Mouse (Mus musculus) lung, adult 18-20 months (tissue): ENCODE results near the gene Foxp1.

Source experiments
- DNase-seq, 2 experiments: peaks; one replicate each; pipeline ENCODE4 v3.0.0; 2022; ENCODE audit warnings: mixed read lengths in 2 of 2

Gene Foxp1

DNA sequence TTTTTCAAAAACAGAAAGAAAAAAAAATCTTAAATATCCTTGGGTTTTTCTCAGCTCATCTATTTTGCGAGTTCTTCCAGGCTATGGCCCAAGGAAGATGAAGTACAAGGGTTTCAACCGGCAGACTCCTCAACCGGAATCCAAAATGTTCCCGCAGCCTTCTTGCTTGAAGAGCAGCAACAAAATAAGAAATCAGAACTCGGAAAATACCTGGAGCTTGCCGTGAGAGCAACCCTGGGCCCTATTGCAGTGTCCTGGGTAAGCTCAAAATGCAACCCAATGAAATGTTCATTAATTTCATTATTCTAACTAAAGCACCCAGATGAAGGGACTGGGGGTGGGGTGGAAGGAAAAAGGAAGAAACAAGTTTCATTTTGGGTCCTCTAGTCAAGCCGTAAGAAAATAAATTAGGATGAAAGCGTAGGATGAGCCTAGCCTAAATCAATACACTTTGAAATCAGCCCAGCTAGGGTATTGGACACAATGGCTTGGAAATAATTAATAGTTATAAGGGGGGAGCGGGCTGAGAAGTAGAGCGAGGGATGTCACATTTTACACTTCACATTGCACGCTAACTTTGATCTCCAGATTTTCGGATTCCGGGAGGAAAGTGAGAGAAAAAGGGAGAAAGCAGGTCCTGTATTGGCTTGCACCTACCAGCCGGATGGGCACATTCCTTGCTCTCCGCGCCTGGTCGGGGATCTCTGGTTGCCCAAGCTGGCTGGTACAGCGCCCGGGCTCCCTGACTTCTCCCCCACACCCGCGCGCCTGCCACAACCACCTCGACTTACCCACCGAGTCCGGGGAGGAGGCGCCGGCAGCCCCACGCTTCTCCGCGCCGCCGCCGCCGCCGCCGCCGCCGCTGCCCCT lies 2.5 kb downstream of the Foxp1 start:
- peak; percentile 47 to 52 for DNase-seq

DNA sequence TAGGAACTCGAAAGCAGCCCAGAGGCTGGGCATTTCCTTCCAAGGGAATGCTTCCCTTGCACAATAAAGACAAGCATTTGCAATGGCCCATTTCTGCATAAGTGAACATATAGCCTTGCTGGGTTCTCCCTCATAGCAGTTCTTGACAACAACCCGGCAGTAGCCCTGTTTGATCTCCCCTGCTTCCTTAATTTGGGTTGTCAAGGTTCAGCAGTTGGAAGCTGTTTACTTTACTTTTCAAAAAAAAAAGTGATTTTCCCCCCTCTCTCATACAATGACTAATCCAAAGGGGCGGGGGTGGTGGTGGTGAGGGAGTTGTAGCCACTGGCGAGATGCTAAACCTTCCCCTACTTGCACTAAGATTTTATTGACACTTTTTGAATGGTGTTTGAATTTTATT lies 3.5 kb downstream of the Foxp1 start:
- no peak for DNase-seq

DNA sequence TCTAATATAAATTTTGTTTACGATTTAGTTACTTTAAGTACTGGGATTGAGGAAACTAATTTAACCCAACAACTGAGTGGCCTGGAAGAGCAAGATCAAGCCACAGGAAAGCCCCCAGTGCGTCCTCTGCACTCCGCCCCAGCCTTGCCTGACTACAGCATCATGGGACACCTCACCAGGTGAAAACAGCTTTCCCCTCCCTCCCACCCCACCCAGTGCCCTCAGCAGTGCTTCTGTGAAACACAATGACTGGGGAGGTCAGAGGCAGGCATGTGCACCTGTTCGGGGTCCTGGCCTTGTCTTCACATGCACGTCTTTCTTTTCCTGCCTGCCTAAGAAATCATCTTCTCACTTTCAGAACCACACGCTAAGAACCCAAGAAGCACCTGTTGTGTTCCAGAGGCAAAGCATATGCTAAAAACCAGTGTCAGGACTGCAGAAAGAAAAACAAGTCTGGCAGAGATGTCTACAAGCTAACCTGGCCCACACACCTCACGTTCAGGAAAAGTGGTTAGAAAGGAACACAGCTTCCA lies 6.8 kb downstream of the Foxp1 start:
- no peak for DNase-seq

DNA sequence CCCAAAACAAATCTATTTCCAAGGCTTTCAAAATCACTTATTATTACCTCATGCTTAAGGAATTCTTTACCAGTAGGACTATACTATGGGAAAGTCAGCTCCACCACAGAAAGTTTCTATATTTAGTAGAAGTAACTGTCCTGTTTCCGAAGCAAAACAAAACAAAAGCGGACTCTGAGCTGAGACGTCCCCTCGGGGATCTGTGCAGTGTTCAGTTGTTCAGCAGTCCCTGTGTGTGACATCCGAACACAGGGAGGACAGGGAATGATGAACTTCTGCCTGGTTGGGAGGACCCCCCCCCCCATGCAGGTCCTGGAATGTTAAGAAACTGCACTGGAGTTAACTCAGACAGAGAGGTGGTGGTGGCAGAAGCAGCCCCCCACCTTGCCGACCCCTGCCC lies 10.7 kb downstream of the Foxp1 start:
- no peak for DNase-seq

DNA sequence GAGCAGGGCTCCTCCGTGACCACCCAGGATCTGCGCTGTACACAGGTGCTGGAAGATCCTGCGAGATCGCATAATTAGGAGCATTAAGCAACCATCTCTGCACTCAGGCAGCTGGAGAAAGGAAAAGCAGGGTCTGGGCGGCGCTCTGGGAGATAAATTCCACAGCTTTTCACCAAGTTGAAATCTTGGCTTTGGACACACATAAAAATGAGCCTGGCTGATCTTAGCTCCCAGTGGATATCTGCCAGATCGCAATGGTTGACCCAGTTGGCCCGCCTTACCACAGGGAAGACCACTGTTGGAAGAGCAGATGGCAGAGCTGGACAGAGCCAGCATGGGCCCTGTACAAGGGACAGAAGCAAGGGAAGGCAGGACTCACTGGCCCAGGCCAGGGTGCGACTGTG lies 13.3 kb downstream of the Foxp1 start:
- DNase-seq = peak in 1 of 2 experiments; percentile 30

DNA sequence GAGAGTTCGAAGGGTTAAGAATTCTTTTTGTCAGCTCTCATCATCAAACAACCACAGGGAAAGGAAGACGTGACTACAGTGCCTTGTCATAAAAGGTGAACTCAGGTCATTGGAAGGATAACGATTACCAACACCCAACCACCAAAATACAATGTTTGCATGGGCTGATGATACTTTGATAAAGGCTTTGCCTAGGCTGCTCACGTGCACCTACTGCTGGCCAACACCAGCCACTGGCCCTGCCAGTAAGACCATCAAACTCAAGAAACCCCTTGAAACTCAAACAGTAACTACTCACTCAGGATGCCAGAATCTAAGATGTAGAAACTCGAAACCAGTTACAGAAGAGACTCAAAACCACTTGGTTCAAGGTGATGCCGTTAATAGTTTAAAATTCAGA lies 15.7 kb downstream of the Foxp1 start:
- no peak for DNase-seq

DNA sequence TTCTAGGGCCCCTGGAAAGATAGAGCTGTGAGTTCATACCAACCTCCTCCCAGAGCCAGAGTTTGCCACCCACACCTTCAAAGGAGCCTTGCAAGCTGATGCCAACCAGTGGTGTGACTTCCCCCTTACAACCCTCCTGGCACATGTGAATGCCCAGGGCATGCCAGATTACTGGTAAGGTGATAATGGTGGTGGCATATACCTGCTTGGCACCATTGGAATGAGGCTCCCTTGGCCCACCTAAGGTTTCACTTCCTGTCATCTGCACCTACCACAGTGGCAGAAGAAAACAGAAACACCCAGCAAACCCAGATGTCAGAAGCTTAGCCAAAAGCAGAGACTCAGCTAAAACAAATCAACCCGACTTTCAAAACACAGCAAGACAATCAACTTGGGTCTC lies 18.8 kb downstream of the Foxp1 start:
- no peak for DNase-seq

DNA sequence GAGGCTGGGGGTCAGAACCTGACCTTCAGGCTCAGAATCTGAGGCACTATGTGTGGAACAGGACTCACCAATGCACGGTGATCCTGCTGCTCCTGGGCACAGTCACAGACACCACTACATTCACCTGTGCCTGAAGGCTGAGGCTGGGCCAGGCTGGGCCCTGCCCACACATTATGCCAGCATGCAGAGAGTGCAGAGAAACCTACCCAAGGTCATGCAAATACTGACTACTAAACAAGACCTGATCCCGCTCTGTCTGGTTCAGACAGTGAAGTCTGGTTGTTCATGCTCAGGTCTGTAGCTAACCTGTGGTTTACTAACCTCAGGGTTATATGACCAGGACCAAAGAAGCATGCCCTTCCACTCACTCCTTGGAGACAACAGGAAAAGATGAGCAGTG lies 19.8 kb downstream of the Foxp1 start:
- no peak for DNase-seq

DNA sequence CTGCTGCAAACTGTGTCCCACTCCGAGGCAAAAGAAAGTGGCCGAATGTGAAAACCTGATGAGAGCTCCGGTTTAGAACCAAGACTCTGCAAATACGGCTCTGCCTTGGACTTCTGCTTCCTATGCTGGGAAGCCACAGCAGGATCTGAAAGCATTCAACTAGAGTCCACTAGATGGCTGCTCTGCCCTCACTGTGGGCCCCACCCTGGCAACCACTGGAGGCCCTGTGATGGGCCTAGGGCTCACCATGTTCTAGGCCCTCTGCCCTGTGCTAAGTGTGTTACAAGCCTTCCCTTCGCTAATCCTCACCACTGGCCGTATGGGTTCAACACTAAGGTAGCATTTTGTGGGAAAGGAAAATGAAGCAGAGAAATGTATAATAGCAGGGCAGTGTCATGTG lies 20.2 kb downstream of the Foxp1 start:
- no peak for DNase-seq

DNA sequence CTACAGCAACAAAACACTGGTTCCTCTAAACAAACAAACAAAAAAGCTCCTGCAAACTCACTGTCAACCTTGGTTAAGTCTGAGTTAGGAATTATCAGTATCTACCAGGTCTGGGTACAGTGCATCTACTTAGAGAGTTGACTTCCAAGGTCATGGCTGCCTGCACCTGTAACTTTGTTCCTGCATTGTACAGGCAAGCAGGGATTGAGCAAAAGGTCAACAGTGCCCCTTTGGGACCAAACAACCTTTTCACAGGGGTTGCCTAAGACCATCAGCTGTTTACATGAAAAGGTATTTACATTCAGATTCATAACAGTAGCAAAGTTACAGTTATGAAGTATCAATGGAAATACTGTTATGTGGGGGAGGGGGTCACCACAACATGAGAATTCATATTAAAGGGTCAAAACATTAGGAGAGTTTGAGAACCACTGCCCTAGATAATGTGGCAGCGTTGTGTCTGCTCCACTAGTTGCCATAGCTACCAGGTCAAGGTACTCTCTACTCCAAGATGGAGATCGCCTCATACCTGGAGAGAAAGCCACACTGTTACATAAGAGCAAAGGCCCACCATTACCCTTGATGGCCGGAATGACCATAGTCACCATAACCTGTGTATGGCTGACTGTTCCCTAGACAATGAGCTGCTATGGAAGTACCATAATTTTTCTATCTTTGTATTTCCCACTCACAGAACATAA lies 21.8 kb downstream of the Foxp1 start:
- no peak for DNase-seq

DNA sequence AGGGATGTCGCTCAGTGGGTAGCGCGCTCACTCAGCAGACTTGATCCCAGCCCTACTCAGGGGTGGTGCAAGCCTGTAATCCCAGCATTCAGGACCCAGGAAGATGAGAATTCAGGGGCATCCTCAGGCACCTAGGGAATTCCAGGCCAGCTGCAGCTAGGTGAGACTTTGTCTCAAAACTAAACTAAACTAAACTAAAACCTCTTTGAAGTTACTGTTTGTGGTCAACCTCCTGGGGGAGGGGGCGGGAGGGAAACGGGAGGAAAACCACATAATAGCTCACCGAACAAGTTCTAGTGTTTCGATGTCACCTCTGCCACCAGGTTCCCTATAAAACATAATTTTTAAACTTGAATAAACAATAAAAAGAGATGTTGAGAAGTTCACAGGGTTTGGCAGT lies 24.4 kb downstream of the Foxp1 start:
- DNase-seq = no peak

DNA sequence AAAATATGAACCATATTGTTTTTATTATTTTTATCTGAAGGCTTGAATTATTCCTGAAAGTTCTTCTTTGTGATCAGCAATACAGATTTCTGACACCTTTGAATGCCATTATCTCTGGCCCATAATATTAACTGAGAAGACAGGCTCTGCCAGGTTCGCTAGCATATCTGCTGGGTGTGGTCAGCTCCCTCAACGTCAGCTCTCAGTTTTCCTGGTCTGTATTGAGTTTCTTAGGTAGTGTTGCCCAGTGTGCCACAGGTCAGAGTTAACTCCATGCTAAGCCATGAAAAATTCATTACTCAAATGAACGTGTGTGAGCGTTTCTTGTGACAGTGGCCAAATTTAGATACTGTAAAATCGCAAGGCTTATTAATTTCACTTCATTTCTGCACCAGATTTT lies 26.4 kb downstream of the Foxp1 start:
- no peak for DNase-seq

DNA sequence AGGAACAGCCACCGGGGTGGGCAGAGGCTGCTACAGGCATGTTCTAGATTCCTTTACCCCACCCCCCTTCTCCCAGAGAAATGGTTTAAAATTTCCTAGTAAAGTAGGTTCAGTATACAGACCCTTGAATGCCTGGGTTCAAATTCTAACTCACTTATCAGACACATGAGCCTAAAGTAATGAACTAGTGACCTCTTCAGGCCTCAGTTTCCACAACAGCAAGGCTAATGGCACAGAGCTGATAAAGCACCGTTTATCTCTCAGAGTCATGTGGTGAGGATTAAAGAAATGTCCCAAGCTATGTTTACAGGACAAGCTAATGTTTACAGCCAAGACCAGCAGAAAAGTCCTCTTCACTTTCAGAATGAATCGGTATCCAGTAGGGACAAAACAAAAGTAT lies 29.6 kb downstream of the Foxp1 start:
- DNase-seq = no peak

DNA sequence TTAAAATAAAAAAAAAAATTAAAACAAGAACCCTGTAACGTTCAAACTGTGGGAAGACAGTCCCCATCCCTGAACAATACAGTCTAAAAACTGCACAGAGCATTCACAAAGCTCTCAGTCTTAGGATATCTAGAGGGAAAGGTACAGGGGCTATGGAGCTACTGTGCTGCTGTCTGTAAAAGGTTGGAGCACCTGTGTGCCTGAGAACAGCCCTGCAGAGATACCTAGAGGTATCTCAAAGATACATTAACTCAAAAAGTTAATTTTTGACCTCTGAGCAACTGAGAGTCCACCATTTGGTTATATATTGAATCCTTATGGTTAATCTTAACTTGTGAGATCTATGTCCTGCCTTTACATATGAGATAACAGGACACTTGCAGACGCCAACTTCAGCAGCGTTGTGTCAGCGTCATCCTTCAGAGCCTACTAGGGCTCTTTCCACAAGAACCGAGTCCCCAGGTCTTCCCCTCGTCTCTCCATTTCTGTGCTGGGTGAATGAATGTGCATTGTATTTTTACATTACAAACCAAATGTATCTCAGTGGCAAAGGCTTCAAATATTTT lies 30.5 kb downstream of the Foxp1 start:
- no peak for DNase-seq

DNA sequence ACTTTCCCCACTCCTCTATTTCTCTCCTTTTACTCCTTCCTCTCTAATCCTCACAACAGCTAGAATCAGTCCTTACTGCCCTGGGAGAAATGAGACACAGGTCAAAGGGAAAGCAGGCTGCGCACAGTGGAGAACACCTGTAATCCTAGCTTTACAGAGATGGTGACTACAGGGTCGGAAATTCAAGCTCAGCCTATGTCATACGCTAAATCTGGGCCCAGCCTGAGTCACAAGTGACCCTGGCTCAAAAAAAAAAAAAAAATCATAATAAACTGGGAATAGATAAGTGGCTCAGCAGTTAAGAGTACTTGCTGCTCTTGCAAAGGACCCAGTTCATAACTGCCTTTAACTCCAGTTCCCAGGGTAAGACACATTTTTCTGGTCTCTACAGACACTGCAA lies 31.4 kb downstream of the Foxp1 start:
- no peak for DNase-seq

DNA sequence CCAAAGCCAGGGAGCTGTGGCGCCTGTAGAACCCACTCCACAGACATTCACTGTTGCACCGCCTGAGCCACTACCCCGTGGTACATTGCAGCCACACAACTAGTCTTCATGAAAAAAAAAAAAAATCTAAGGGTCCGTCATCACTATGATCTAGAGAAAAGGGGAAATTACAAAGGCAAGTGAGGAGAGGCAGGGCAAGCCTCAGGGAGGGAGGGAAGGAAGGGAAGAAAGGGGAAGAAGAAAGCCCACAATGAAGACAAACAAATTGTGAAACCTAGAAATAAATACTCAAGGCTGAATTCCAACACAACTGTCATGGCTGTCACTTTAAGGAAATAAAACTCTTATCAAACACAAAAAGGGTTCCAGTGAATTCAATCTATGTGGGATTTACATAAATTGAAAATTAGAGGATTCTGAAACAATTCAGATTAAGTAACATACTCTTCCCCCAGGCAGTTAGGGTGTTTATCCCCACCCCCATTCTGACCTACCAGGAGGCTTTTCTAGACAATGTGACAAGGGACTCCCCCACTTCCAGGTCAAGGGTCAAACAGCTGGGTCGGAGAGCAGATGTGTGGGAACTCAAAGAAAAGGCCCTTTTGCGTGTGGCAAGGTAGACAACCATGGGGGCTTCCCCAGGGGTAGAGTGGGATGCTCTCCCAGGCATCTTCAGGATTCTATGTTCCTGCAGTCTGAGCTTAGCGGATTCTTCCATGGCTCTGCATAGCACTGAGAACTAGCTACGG lies 32.4 kb downstream of the Foxp1 start:
- DNase-seq = no peak

DNA sequence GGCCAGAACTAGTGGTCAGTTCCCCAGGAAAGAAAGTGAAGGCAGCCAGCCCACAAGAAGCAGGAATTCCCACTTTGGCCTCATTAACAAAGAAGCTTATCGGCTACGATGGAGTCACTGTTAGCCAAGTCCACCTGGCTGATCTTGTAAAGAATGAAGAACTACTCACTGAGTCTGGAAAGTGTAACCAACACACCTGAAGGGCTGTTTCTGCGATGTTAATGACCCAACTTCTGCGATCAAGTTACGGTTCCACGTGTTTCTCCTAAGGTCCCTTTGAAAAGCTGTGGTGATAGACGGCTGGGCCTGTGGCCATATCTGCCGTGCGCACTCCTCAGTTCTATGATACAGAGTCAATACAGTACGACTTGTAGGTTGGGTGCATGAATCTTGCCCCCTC lies 33.1 kb downstream of the Foxp1 start:
- peak; percentile 56 to 76 for DNase-seq

DNA sequence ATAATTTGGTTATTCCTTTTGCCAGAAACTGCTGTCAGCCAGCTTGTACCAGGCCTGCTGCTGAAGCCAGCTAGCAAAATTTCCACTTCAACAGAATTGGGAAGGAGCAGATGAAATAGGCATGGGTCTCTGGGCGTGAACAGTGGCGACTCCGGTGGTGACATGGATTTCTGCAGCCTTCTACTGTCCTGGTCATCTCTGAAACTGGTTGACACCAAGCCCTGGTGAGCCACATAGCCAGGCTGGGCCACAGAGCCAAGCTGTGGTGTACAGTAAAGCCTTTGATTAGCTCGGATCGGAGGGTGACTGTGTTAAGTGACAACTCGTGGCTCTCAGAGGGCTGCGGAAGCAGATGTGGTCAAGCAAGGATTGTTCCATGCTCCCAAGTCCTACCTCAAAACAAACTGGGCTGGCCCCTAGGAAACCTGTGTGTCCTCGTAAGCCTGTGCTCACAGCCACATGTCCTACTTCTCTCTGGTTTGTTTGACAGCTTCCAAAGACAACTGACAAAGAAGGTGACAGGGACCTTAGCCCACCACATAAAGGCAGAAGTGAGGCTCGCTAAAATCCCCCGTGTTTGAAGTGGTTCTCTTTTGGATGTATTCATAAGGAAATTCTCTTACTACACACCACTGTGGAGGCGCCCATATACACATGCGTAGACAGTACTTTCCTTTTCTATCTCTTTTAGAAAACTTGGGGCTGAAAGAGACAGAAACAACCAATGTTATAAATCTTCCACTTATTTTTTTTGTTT lies 36.5 kb downstream of the Foxp1 start:
- no peak for DNase-seq

DNA sequence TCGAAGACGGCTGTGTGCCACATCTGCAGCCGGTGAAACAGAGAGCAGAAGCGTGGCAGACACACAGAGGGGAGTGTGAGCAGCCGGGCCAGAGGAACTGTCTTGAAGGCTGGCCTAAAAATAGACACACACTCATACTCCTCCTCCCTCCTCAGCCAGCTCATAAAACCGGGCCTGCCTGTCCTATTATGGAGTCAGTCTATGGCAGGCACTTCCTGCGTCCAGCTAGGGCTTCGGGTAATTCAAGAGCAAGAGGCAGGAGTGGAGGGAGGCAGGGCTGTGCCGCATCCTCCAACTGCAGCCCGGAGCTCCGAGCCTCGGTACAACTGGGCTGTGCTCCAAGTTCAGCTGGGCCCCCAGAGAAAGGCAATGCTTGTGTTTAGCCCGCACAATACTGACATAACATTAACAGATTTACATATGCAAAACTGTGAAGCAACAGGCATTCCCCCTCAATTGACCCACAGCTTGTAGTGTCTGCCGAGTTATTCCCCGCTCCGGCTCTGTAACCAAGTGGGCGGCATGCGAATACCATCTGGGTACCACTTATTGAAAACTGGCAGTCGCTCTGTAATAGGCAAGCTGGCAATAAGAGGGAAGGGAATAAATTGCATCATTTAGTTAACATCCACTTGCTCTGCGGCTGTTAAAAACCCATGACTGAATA lies 37.2 kb downstream of the Foxp1 start:
- DNase-seq = peak; percentile 65

DNA sequence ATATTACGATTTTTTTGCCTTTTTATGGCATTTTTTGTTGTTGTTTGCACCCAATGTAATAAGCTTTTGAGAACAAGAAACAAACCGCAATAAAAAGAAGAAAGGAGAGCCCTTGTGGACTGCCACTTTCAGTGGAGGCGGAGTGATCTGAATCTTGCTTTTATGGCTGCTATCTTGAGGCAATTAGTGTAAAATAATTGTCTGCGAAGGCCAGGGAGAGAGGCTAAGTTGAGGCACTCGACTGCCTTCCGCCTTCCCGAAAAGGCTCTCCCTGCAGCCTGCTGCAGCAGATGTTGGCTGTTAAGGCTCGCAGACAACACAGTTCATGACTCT lies 37.7 kb downstream of the Foxp1 start:
- no peak for DNase-seq

DNA sequence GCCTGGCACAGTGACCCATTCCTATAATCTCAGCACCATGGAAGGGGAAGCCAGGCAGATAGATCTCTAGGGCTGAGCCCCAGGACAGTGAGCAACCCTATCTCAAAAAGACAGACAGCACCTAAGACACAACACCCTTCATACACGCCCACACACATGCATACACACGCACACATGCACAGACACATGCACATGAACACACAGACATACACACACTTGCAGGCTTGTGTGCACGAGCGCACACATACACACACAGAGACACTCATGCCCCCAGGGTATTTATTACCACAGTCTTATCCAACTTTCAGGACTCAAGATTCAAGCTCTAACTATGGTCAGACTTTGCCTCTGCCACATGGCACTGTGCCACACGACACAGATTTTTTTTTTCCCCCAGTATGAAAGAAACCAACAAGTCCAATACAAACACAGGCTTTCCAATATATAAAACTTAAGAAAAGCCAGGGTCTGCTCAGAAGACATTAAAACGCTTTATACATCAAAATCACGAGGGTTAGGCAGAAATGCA lies 38.3 kb downstream of the Foxp1 start:
- no peak for DNase-seq

DNA sequence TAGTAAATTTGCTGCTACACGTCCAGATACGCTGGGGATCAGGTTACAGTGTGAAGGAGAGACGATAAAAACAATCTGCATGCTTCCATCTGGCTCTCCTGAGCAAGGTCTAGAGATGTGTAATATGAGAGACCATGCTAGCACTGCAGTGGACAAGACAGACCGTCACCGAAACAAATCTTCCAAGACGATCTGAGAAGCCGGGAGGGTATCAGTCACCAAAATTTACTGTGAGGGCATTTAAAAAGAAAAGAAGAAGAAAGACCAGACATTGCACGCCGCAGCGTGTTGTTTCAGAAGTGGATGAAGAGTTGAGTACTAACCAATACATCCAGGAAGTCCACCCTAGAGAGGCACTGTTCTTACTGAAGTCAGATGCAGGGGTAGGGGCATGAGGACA lies 39.0 kb downstream of the Foxp1 start:
- no peak for DNase-seq
